In the genomic region with DNA sequence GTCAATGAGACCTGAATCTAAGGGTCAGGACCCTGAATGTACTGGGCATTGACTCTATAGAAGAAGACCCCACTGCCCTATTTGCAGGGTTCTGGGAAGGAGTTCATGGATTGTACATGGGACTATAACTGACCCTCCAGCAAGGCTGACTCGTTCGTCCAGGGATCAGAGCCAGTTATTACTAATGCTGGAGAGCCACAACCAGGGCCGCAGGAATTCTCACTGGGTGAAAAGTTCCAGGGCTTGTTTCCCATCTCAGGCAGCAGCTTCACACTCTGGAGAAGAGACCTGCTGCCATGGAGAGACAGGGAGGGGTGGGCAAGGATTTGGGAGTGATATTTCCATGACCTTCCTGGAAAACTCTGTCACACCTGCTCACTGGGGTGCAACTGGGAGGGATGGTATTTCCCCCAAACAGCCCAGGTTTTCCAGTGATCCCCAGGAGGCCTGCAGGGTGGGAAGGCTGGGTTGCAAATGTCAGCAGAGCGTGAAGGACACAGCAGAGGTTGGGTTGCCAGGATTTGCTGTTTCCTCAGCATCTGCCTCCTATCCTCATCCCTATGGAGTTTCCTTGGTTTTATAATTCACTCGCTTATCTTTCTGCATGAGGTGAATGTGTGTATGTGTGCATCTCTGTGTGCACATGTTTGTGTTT, we compare ENCODE assay signal across 23 mouse cellular contexts.
DNase-seq lines count a peak whose midpoint lies in the region; TF ChIP-seq lines count a peak whose summit lies in the region.
"Had no signal": no experiment of that assay in that cellular context is flagged by ENCODE, and none has a peak within 500 bp of the region (broad histone marks: within the 10 kb centered on the region; RNA-seq: fewer than 3 reads in every experiment).

No protein-coding gene starts in this region.

- WGBS in kidney, adult 2 months = 43% methylated on average over 5 of the region's 5 CpGs

- TF ChIP-seq POLR2A in kidney, adult 2 months (IDR thresholded peaks at IDR 0.05; ENCODE audit: low read depth, low read length) = no peak

- H3K27ac ChIP-seq in kidney, adult 2 months (ENCODE audit: insufficient read depth, low read depth, low read length) = peak overlapping the region; percentile 12; the same call in 1 of the 2 replicates
- H3K27ac ChIP-seq: embryonic facial prominence, embryonic 12.5 days; forebrain, embryonic 12.5 days; heart, embryonic 10.5 days; limb, embryonic 15.5 days; liver, embryonic 14.5 days; neural tube, embryonic 15.5 days had no signal

- DNase-seq in kidney, adult 2 months = peak; percentile 28
- no peak for DNase-seq in kidney, adult 9 months
- DNase-seq in 3T3-L1 (ENCODE audit: low read depth, low spot score) (peak; percentile 62), NIH3T3 (ENCODE audit: low read depth) (peak; percentile 84)
- DNase-seq in kidney, postnatal 14 days = peak; percentile 9
- DNase-seq in adrenal gland, adult 2 months = no peak
- DNase-seq in layer of hippocampus, adult 18-20 months (ENCODE audit: low spot score in 2 of 2) = no peak
- DNase-seq: adrenal gland, adult 8-10 months; cerebellum, adult 11-12 months; cerebellum, postnatal 14 days; layer of hippocampus, postnatal 36 days; lung, embryonic 14.5 days; lung, postnatal 36 days; right cerebral cortex, adult 18-20 months; right cerebral cortex, postnatal 4 days; thymus, postnatal 25 days had no signal

- no peaks in the 10 kb centered on the region for H3K36me3 ChIP-seq in kidney, adult 2 months (ENCODE audit: control insufficient read depth, insufficient read depth, low read length)
- H3K36me3 ChIP-seq: embryonic facial prominence, embryonic 12.5 days; forebrain, embryonic 12.5 days; heart, embryonic 10.5 days; limb, embryonic 15.5 days; neural tube, embryonic 15.5 days had no signal

- H3K4me1 ChIP-seq in kidney, adult 2 months (ENCODE audit: control insufficient read depth, insufficient read depth, low read length) = no peaks in the 10 kb centered on the region
- H3K4me1 ChIP-seq: embryonic facial prominence, embryonic 12.5 days; forebrain, embryonic 12.5 days; megakaryocyte, embryonic 14.5 days had no signal

- H3K27me3 ChIP-seq in kidney, adult 2 months (replicated peaks; ENCODE audit: control insufficient read depth, insufficient read depth, low read length) = no peaks in the 10 kb centered on the region
- H3K27me3 ChIP-seq: embryonic facial prominence, embryonic 12.5 days; forebrain, embryonic 12.5 days; limb, embryonic 15.5 days; neural tube, embryonic 15.5 days had no signal

- no peak overlapping the region for H3K4me3 ChIP-seq in kidney, adult 2 months (ENCODE audit: insufficient read depth, low read depth, low read length)
- H3K4me3 ChIP-seq: embryonic facial prominence, embryonic 12.5 days; forebrain, embryonic 12.5 days; heart, embryonic 10.5 days; limb, embryonic 15.5 days; megakaryocyte, embryonic 14.5 days; neural tube, embryonic 15.5 days had no signal

- no peak for TF ChIP-seq CTCF in kidney, adult 2 months (conservative IDR thresholded peaks at IDR 0.05; ENCODE audit: insufficient read depth, insufficient read length, low read depth, low read length)

Comparison
In these comparisons a context has a peak if more than half of its experiments do, and no peak if none do; other contexts are left out.
1. DNase-seq: peak in kidney, adult 2 months (single experiment), 3T3-L1 (single experiment), NIH3T3 (single experiment) and kidney, postnatal 14 days (single experiment); none in kidney, adult 9 months (single experiment), adrenal gland, adult 2 months (single experiment) and layer of hippocampus, adult 18-20 months (0 of 2).